Mouse (Mus musculus) CH12.LX (cell line): ENCODE measurements around the gene Tcam1. TPM values are rescaled to one million over a fixed set of nuclear protein-coding genes. Genes with fewer than 3 reads are reported as not detected.
"Not testable (repeated sequence)": the region's sequence is repeated elsewhere in the genome, so short reads cannot be mapped to it uniquely, and the experiment has no call there.

ENCODE experiments used
- DNase-seq: peaks from one replicate; pipeline ENCODE4 v3.0.0-alpha.2; 2013; ENCODE audit errors: extremely low read depth
- H3K27ac ChIP-seq: 2 replicates; pipeline ENCODE4 v1.5.1; 2012; ENCODE audit warnings: low read depth, mild to moderate bottlenecking, control low read depth, moderate library complexity; ENCODE audit not compliant: insufficient read depth
- H3K27me3 ChIP-seq: replicated peaks from 2 replicates; pipeline ENCODE3; 2012; ENCODE audit warnings: inconsistent platforms
- H3K36me3 ChIP-seq, 2 experiments: replicated peaks in 1 of 2; 2 replicates each; pipeline versions ENCODE3 to v1.6.1; 2012; ENCODE audit warnings: inconsistent platforms in 1 of 2, low read length in 1 of 2, mild to moderate bottlenecking in 1 of 2, mixed read lengths in 1 of 2, moderate library complexity in 1 of 2; ENCODE audit not compliant: control insufficient read depth in 1 of 2, insufficient read depth in 1 of 2
- H3K4me1 ChIP-seq, 2 experiments: 2 replicates each; pipeline ENCODE4 v1.6.1; 2012; ENCODE audit warnings: inconsistent platforms in 1 of 2, moderate library complexity in 1 of 2; ENCODE audit not compliant: insufficient read depth in 2 of 2, control insufficient read depth in 1 of 2
- H3K4me2 ChIP-seq: 2 replicates; pipeline ENCODE4 v1.6.1; 2012; ENCODE audit warnings: low read depth, mild to moderate bottlenecking, control low read depth; ENCODE audit not compliant: poor library complexity, insufficient read depth, severe bottlenecking
- H3K4me3 ChIP-seq, 3 experiments: fragments of 150-350 bp in 1 of 3; sonication (generic) in 1 of 3; replicated peaks in 1 of 3; 2 replicates each; pipeline versions ENCODE3 to v1.5.1; 2011 to 2012; ENCODE audit warnings: low read depth in 2 of 3, low read length in 2 of 3, mild to moderate bottlenecking in 2 of 3, moderate library complexity in 2 of 3, control low read depth in 1 of 3, improper control_type of control experiment in 1 of 3, inconsistent platforms in 1 of 3, mixed read lengths in 1 of 3; ENCODE audit not compliant: poor library complexity in 1 of 3
- H3K79me2 ChIP-seq: replicated peaks from 2 replicates; pipeline ENCODE4 v1.6.1; 2012; ENCODE audit warnings: mild to moderate bottlenecking, moderate library complexity; ENCODE audit not compliant: control insufficient read depth, poor library complexity, insufficient read depth, severe bottlenecking; ENCODE audit errors: extremely low read depth
- H3K9ac ChIP-seq: 2 replicates; pipeline ENCODE4 v1.6.1; 2012; ENCODE audit warnings: low read depth, mild to moderate bottlenecking, control low read depth, moderate library complexity; ENCODE audit not compliant: insufficient read depth
- H3K9me3 ChIP-seq: replicated peaks from 2 replicates; pipeline ENCODE3; 2012; ENCODE audit warnings: low read length, inconsistent platforms, mixed read lengths
- CHD2 ChIP-seq: IDR thresholded peaks from 2 replicates; pipeline ENCODE4 v1.6.1; 2011; ENCODE audit warnings: low read length, improper control_type of control experiment
- CTCF ChIP-seq, 2 experiments: IDR thresholded peaks in 1 of 2; conservative IDR thresholded peaks in 1 of 2; 2 replicates each; pipeline ENCODE4 v1.5.1; 2011 to 2012; ENCODE audit warnings: low read depth in 2 of 2, low read length in 2 of 2, improper control_type of control experiment in 1 of 2, inconsistent platforms in 1 of 2, mild to moderate bottlenecking in 1 of 2, moderate library complexity in 1 of 2
- KAT2A ChIP-seq: IDR thresholded peaks from 2 replicates; pipeline ENCODE4 v1.6.1; 2012; ENCODE audit warnings: low read length, improper control_type of control experiment, inconsistent platforms; ENCODE audit not compliant: insufficient replicate concordance
- MAX ChIP-seq: IDR thresholded peaks from 2 replicates; pipeline ENCODE4 v1.6.1; 2011; ENCODE audit warnings: low read length, improper control_type of control experiment
- MEF2A ChIP-seq: IDR thresholded peaks from 2 replicates; pipeline ENCODE4 v1.6.1; 2014; ENCODE audit warnings: low read depth, mild to moderate bottlenecking, inconsistent platforms, low read length, improper control_type of control experiment, borderline replicate concordance
- MYC ChIP-seq: IDR thresholded peaks from 2 replicates; pipeline ENCODE4 v1.6.1; 2011; ENCODE audit warnings: low read depth, mild to moderate bottlenecking, improper control_type of control experiment, low read length
- NRF1 ChIP-seq: IDR thresholded peaks from 2 replicates; pipeline ENCODE4 v1.6.1; 2014; ENCODE audit warnings: low read depth, mild to moderate bottlenecking, inconsistent platforms, low read length, improper control_type of control experiment, moderate library complexity
- RAD21 ChIP-seq: IDR thresholded peaks from 2 replicates; pipeline ENCODE4 v1.6.1; 2011; ENCODE audit warnings: low read depth, mild to moderate bottlenecking, low read length, improper control_type of control experiment, moderate library complexity
- SMC3 ChIP-seq: IDR thresholded peaks from 2 replicates; pipeline ENCODE4 v1.6.1; 2011; ENCODE audit warnings: low read depth, low read length, improper control_type of control experiment
- UBTF ChIP-seq: IDR thresholded peaks from 2 replicates; pipeline ENCODE4 v1.6.1; 2012; ENCODE audit warnings: low read depth, mild to moderate bottlenecking, inconsistent platforms, low read length, improper control_type of control experiment, moderate library complexity
- USF1 ChIP-seq: IDR thresholded peaks from 2 replicates; pipeline ENCODE4 v1.6.1; 2014; ENCODE audit warnings: low read depth, mild to moderate bottlenecking, inconsistent platforms, low read length, improper control_type of control experiment
- ZC3H11A ChIP-seq: IDR thresholded peaks from 2 replicates; pipeline ENCODE4 v1.6.1; 2012; ENCODE audit warnings: low read depth, mild to moderate bottlenecking, inconsistent platforms, low read length, improper control_type of control experiment
- ZMIZ1 ChIP-seq: IDR thresholded peaks from 2 replicates; pipeline ENCODE4 v1.6.1; 2012; ENCODE audit warnings: low read depth, mild to moderate bottlenecking, inconsistent platforms, low read length, improper control_type of control experiment
- ZNF384 ChIP-seq: IDR thresholded peaks from 2 replicates; pipeline ENCODE4 v1.6.1; 2012; ENCODE audit warnings: low read depth, low read length, improper control_type of control experiment, inconsistent platforms
- dilution Hi-C: fragments of 300-500 bp; cut with MboI; formaldehyde crosslinking; loops from 2 replicates; pipeline ENCODE4 v1.14.3; 2020; ENCODE audit warnings: low sequenced_read_pairs; ENCODE audit not compliant: extremely low pct_unique_long_range_greater_than_20kb, extremely low pct_ligation_motif_present
- in situ Hi-C: fragments of 300-500 bp; cut with MboI; formaldehyde crosslinking; loops from 3 replicates; pipeline ENCODE4 v1.14.3; 2019; ENCODE audit warnings: low sequenced_read_pairs, low pct_ligation_motif_present, low pct_unique_long_range_greater_than_20kb, mixed read lengths
- polyA plus RNA-seq: library from polyadenylated mRNA; unstranded; fragments of >175 nt; gene quantifications from 2 replicates; pipeline ENCODE4 v1.2.1, GENCODE M21; 2012; ENCODE audit warnings: low read depth; ENCODE audit not compliant: insufficient read length
- total RNA-seq, 2 experiments: library from RNA; depleted of rRNA; stranded (reverse); fragments of 300-350 nt in 1 of 2; fragments of >200 nt in 1 of 2; gene quantifications; 2 replicates each; pipeline ENCODE4 v1.2.3; 2012 to 2014

Tcam1 gene
- total and polyA plus RNA-seq, 3 experiments, result 0.82 to 5.9 (median 0.99) TPM

DNA sequence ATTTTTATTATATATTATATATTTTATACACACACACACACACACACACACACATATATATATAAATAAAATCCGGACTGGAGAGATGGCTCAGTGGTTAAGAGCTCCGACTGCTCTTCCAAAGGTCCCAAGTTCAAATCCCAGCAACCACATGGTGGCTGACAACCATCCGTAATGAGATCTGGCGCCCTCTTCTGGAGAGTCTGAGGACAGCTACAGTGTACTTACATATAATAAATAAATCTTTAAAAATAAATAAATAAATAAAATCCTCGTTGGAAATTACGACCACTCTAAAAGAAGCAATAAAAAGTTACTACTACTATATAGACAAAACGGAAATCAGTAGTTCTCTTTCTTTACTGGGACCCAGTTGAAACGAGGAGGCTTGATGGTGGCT, 42.5 kb upstream of the Tcam1 start:
- H3K27ac ChIP-seq, H3K4me1 ChIP-seq, H3K27me3 ChIP-seq, H3K4me3 ChIP-seq, H3K9me3 ChIP-seq, dilution Hi-C loops, DNase-seq, H3K9ac ChIP-seq, in situ Hi-C loops, H3K4me2 ChIP-seq: not testable (repeated sequence)
- TF ChIP-seq CTCF (conservative IDR thresholded peaks at IDR 0.05 in 1 of 2, IDR thresholded peaks at IDR 0.05 in 1 of 2; ENCODE audit: low read depth in 2 of 2, low read length in 2 of 2) (peak in 1 of 2 experiments; percentile 27; a peak in 1 of 4 replicates), MYC (0 out of 2 replicates have a peak, but pooled peaks have one; percentile 16)
- Histone ChIP-seq H3K36me3 (peaks cover 62 to 90% of the 10 kb centered on the region in 2 experiments), H3K79me2 (peaks cover 13% of the 10 kb centered on the region; the same call in 1 of the 2 replicates)

DNA sequence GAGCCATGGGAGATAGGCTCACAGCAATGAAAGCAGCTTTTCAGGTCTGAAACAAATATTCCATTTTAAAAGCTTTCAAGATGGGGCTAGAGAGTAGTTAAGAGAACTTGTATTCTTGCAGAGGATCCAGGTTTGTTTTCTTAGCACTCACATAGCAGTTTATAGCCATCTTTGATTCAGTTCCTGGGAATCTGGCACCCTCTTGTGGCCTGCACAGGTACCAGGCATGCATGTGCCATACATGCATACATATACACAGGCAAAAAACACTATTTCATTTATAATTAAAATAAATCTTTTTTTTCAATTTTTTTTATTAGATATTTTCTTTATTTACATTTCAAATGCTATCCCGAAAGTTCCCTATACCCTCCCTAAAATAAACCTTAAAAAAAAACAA, 29.6 kb upstream of the Tcam1 start:
- peaks cover 5% of the 10 kb centered on the region; the same call in 1 of the 2 replicates for H3K79me2 ChIP-seq
- no peak overlapping the region for H3K4me3 ChIP-seq
- H3K9me3 ChIP-seq, result peaks cover 5% of the 10 kb centered on the region
- peaks cover 0 to 9% of the 10 kb centered on the region in 2 experiments; a peak in 1 of 4 replicates for H3K4me1 ChIP-seq
- H3K27me3 ChIP-seq, result no peaks in the 10 kb centered on the region
- DNase-seq, result peak; percentile 50
- peaks cover 89 to 98% of the 10 kb centered on the region in 2 experiments for H3K36me3 ChIP-seq
- no peak overlapping the region for H3K9ac ChIP-seq
- dilution Hi-C loops, result no loop called here
- peak; percentile 38; the same call in 1 of the 2 replicates for TF ChIP-seq MAX
- TF ChIP-seq CHD2, result no peak
- TF ChIP-seq KAT2A, result no peak
- TF ChIP-seq UBTF, result no peak
- no peak for TF ChIP-seq MEF2A
- TF ChIP-seq USF1, result no peak
- peak; percentile 53 for TF ChIP-seq SMC3
- TF ChIP-seq ZMIZ1, result no peak
- TF ChIP-seq RAD21, result peak; percentile 54
- TF ChIP-seq ZC3H11A, result no peak
- TF ChIP-seq CTCF (conservative IDR thresholded peaks at IDR 0.05 in 1 of 2, IDR thresholded peaks at IDR 0.05 in 1 of 2; ENCODE audit: low read depth in 2 of 2, low read length in 2 of 2), result peak; percentile 26 to 72; a peak in 3 of 4 replicates
- no peak for TF ChIP-seq ZNF384
- TF ChIP-seq MYC, result peak; percentile 62; the same call in 1 of the 2 replicates
- TF ChIP-seq, all 38 proteins: peak for 5
- Histone ChIP-seq H3K27ac (no peak overlapping the region), H3K4me2 (no peak overlapping the region)
- in situ Hi-C loops, result no loop called here

DNA sequence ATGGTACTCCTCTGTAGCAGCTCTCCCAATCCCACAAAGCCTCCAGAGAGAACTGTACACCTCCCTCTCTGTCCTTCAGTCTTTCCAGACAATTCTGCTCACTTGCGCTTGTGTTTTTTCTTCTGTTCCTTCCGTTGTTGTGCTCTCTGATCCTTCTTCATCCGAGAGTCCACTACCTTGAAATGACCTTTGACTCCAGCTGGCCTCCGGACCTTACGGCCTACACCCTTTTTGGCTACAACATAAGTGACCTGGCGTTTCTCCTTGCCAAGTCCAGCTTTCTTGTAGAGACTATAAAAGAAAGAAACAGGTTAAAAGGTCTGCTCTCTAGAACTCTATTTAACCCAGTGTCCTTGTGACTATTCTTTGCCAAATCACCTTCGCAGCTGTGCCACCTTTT, 27.1 kb upstream of the Tcam1 start:
- no peak overlapping the region for H3K27ac ChIP-seq
- peaks cover 0 to 31% of the 10 kb centered on the region in 2 experiments; a peak in 2 of 4 replicates for H3K4me1 ChIP-seq
- peaks cover 89 to 98% of the 10 kb centered on the region in 2 experiments for H3K36me3 ChIP-seq
- no peaks in the 10 kb centered on the region for H3K27me3 ChIP-seq
- in situ Hi-C loops (no loop called here), dilution Hi-C loops (no loop called here)
- H3K9me3 ChIP-seq, result peaks cover 5% of the 10 kb centered on the region
- no peak for DNase-seq
- no peak overlapping the region for H3K4me2 ChIP-seq
- no peak overlapping the region for H3K4me3 ChIP-seq
- peaks cover 11% of the 10 kb centered on the region for H3K79me2 ChIP-seq
- no peak overlapping the region for H3K9ac ChIP-seq
- no peak for TF ChIP-seq NRF1
